11 mouse cellular contexts compared by ENCODE assay signal in the genomic region with DNA sequence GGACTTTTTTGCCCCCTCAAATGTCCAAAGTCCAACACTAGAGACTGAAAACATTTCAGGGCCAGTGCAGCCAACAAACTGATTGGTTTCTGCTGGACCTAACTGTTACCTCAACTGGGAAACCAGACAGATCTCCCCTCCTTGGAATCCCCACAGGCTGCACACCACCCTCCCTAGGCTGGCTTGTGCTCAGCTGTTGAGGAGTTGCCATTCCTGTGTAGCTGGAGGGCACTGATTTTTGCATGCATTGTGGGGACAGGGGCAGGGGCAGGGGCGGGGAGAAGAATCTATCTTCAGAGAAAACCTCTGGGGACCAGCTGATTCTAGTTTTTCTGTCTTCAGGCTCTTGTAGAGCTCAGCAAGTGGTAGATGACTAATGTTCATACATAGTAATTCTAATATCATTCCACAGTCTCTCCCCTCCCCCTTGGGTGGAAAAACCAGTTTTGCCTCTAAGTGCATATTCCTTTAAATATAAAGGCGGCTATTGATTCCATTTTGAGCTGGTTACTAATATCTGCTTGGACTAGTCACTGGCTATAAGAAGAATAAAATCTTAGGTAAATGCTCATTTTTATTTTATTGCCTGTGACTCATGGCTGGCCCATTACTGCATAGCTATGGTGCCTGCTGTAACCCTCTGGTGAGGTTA. TPM values are rescaled to one million over a fixed set of nuclear protein-coding genes. Genes with fewer than 3 reads are reported as not detected.
DNase-seq lines count a peak whose midpoint lies in the region; ATAC-seq and TF ChIP-seq lines count a peak whose summit lies in the region.
"Had no signal": no experiment of that assay in that cellular context is flagged by ENCODE, and none has a peak within 500 bp of the region (broad histone marks: within the 10 kb centered on the region; RNA-seq: fewer than 3 reads in every experiment).

No protein-coding gene starts in this region.

- no peaks in the 10 kb centered on the region for H3K27me3 ChIP-seq in heart, embryonic 11.5 days (ENCODE audit: control insufficient read depth, insufficient read depth, low read length)
- H3K27me3 ChIP-seq in lung, embryonic 14.5 days (ENCODE audit: insufficient read depth, low read length), result no peaks in the 10 kb centered on the region
- no peaks in the 10 kb centered on the region for H3K27me3 ChIP-seq in intestine, embryonic 15.5 days (replicated peaks)
- H3K27me3 ChIP-seq in forebrain, embryonic 13.5 days, result peaks cover 1% of the 10 kb centered on the region; the same call in 1 of the 2 replicates

- WGBS in heart, embryonic 11.5 days (ENCODE audit: insufficient replicate concordance), result 69% methylated on average over 2 of the region's 2 CpGs
- 70% methylated on average over 2 of the region's 2 CpGs for WGBS in lung, embryonic 14.5 days
- 63% methylated on average over 2 of the region's 2 CpGs for whole genome bisulfite sequencing in intestine, embryonic 15.5 days
- WGBS in forebrain, embryonic 13.5 days, result 90% methylated on average over 2 of the region's 2 CpGs

- no peak overlapping the region for H3K4me2 ChIP-seq in heart, embryonic 11.5 days
- peak overlapping the region; percentile 31 for H3K4me2 ChIP-seq in lung, embryonic 14.5 days
- H3K4me2 ChIP-seq in intestine, embryonic 15.5 days (replicated peaks), result peak overlapping the region; percentile 30; the same call in 1 of the 2 replicates
- H3K4me2 ChIP-seq in forebrain, embryonic 13.5 days, result no peak overlapping the region

- H3K4me3 ChIP-seq in heart, embryonic 11.5 days (ENCODE audit: low read depth, low read length), result no peak overlapping the region
- H3K4me3 ChIP-seq in lung, embryonic 14.5 days (ENCODE audit: low read depth, low read length), result no peak overlapping the region
- no peak overlapping the region for H3K4me3 ChIP-seq in intestine, embryonic 15.5 days (replicated peaks)
- no peak overlapping the region for H3K4me3 ChIP-seq in forebrain, embryonic 13.5 days
- H3K4me3 ChIP-seq: heart, embryonic 10.5 days had no signal

- ATAC-seq in heart, embryonic 11.5 days (replicated peaks; ENCODE audit: insufficient number of reproducible peaks, low FRiP score, low TSS enrichment), result no peak
- no peak for ATAC-seq in lung, embryonic 14.5 days (ENCODE audit: insufficient read depth)
- peak; percentile 11; the same call in 1 of the 2 replicates for ATAC-seq in intestine, embryonic 15.5 days
- ATAC-seq in forebrain, embryonic 13.5 days, result no peak

- H3K9me3 ChIP-seq in heart, embryonic 11.5 days (replicated peaks; ENCODE audit: control insufficient read depth, low read length), result no peaks in the 10 kb centered on the region
- no peaks in the 10 kb centered on the region for H3K9me3 ChIP-seq in lung, embryonic 14.5 days (ENCODE audit: low read depth, low read length)
- no peaks in the 10 kb centered on the region for H3K9me3 ChIP-seq in intestine, embryonic 15.5 days
- H3K9me3 ChIP-seq in forebrain, embryonic 13.5 days (replicated peaks), result no peaks in the 10 kb centered on the region
- H3K9me3 ChIP-seq: heart, embryonic 10.5 days had no signal

- intact Hi-C loops in heart, postnatal 10 days (cut with DNase I), result no loop called here

- peak overlapping the region; percentile 35; the same call in 1 of the 2 replicates for H3K27ac ChIP-seq in heart, embryonic 11.5 days (ENCODE audit: low read depth, low read length)
- peak overlapping the region; percentile 85 for H3K27ac ChIP-seq in lung, embryonic 14.5 days (ENCODE audit: low read depth)
- peak overlapping the region; percentile 72 for H3K27ac ChIP-seq in intestine, embryonic 15.5 days
- no peak overlapping the region for H3K27ac ChIP-seq in forebrain, embryonic 13.5 days

- H3K4me1 ChIP-seq in heart, embryonic 11.5 days (ENCODE audit: control insufficient read depth, insufficient read depth, low read length), result peaks cover 65% of the 10 kb centered on the region
- H3K4me1 ChIP-seq in lung, embryonic 14.5 days (ENCODE audit: insufficient read depth), result peaks cover 58% of the 10 kb centered on the region
- peaks cover 78% of the 10 kb centered on the region for H3K4me1 ChIP-seq in intestine, embryonic 15.5 days (replicated peaks)
- peaks cover 47% of the 10 kb centered on the region for H3K4me1 ChIP-seq in forebrain, embryonic 13.5 days

- TF ChIP-seq CTCF in lung, embryonic 14.5 days (IDR thresholded peaks at IDR 0.05; ENCODE audit: low read depth), result no peak

- no peak for DNase-seq in heart, postnatal 10 days
- DNase-seq in lung, embryonic 14.5 days, result peak; percentile 77
- no peak for DNase-seq in lung, postnatal 25 days (ENCODE audit: low spot score)
- peak; percentile 77 for DNase-seq in lung, postnatal 36 days
- DNase-seq in gastrocnemius, postnatal 25 days, result no peak
- DNase-seq: B cell, adult 2 months had no signal

- H3K36me3 ChIP-seq in heart, embryonic 11.5 days (ENCODE audit: control insufficient read depth, insufficient read depth, low read length), result peaks cover 4% of the 10 kb centered on the region; the same call in 1 of the 2 replicates
- H3K36me3 ChIP-seq in lung, embryonic 14.5 days (ENCODE audit: insufficient read depth), result peaks cover 17% of the 10 kb centered on the region; the same call in 1 of the 2 replicates
- H3K36me3 ChIP-seq in intestine, embryonic 15.5 days, result no peaks in the 10 kb centered on the region
- H3K36me3 ChIP-seq in forebrain, embryonic 13.5 days (ENCODE audit: poor library complexity, severe bottlenecking), result no peaks in the 10 kb centered on the region

- H3K9ac ChIP-seq in heart, embryonic 11.5 days (ENCODE audit: low read depth, low read length), result no peak overlapping the region
- no peak overlapping the region for H3K9ac ChIP-seq in lung, embryonic 14.5 days
- H3K9ac ChIP-seq in intestine, embryonic 15.5 days, result no peak overlapping the region
- no peak overlapping the region for H3K9ac ChIP-seq in forebrain, embryonic 13.5 days

RNA-seq across cellular contexts. Expression of gene Anxa6, which starts 5.9 kb away (rescaled TPM):
- polyA plus RNA-seq in heart, embryonic 11.5 days (2014; fragmentation: Nextera tagmentation; extraction: Ambion mirVana), result 300 and 370 TPM in 2 replicates
- 100 to 1,000 TPM; 319 to 333 TPM for total RNA-seq in heart, postnatal 10 days (2021)
- polyA plus RNA-seq in lung, embryonic 14.5 days (2014; fragmentation: Nextera tagmentation; extraction: Ambion mirVana), result 406 and 411 TPM in 2 replicates
- 261 and 262 TPM in 2 replicates for polyA plus RNA-seq in intestine, embryonic 15.5 days (2015; fragmentation: Nextera tagmentation; extraction: Ambion mirVana)
- polyA plus RNA-seq in forebrain, embryonic 13.5 days (2015; fragmentation: Nextera tagmentation; extraction: Ambion mirVana), result 28.2 and 29.6 TPM in 2 replicates
- total RNA-seq in gastrocnemius, postnatal 25 days (2021), result 100 to 1,000 TPM; 180 to 209 TPM

RNA-seq across cellular contexts. Expression of gene Ccdc69, which starts 50.6 kb away (rescaled TPM):
- polyA plus RNA-seq in heart, embryonic 11.5 days (2014; fragmentation: Nextera tagmentation; extraction: Ambion mirVana), result 16.5 and 17.1 TPM in 2 replicates
- total RNA-seq in heart, postnatal 10 days (2021), result 10 to 100 TPM in 1 of 2 experiments, 1 to 10 TPM in 1; 9.2 to 11.5 TPM
- 1.9 and 2.4 TPM in 2 replicates for polyA plus RNA-seq in lung, embryonic 14.5 days (2014; fragmentation: Nextera tagmentation; extraction: Ambion mirVana)
- polyA plus RNA-seq in intestine, embryonic 15.5 days (2015; fragmentation: Nextera tagmentation; extraction: Ambion mirVana), result 2.0 and 2.6 TPM in 2 replicates
- 0.23 and 0.43 TPM in 2 replicates for polyA plus RNA-seq in forebrain, embryonic 13.5 days (2015; fragmentation: Nextera tagmentation; extraction: Ambion mirVana)
- 1 to 10 TPM; 5.9 to 6.2 TPM for total RNA-seq in gastrocnemius, postnatal 25 days (2021)
- polyA plus RNA-seq: neural tube, embryonic 14.5 days had no signal

Comparison
In these comparisons a context has a peak if more than half of its experiments do, and no peak if none do; other contexts are left out.
1. DNase-seq: peak in lung, embryonic 14.5 days (single experiment) and lung, postnatal 36 days (single experiment); none in heart, postnatal 10 days (0 of 2), lung, postnatal 25 days (single experiment) and gastrocnemius, postnatal 25 days (single experiment).
2. H3K4me2 ChIP-seq: peak in lung, embryonic 14.5 days (single experiment) and intestine, embryonic 15.5 days (single experiment); none in heart, embryonic 11.5 days (single experiment) and forebrain, embryonic 13.5 days (single experiment).